Mouse (Mus musculus) heart, embryonic 16.5 days (tissue): ENCODE data around the gene Irf2bp2. TPM values are rescaled to one million over a fixed set of nuclear protein-coding genes. Genes with fewer than 3 reads are reported as not detected.

Experiments used
- ATAC-seq: fragments of 200-750 bp; cut with Nextera tagmentation; replicated peaks from 2 replicates; pipeline ENCODE4 v1.8.0; 2017; ENCODE audit warnings: moderate number of reproducible peaks; ENCODE audit not compliant: insufficient read depth, low FRiP score; ENCODE audit errors: extremely low read depth
- H3K27ac ChIP-seq: fragments of 300-500 bp; sonication (generic); 2 replicates; pipeline ENCODE4 v1.5.1; 2014; ENCODE audit warnings: mild to moderate bottlenecking, low read length, control low read depth, moderate library complexity
- H3K27me3 ChIP-seq: fragments of 300-500 bp; sonication (generic); 2 replicates; pipeline ENCODE4 v1.6.1; 2014; ENCODE audit warnings: low read length, mixed read lengths; ENCODE audit not compliant: control insufficient read depth, insufficient read depth
- H3K36me3 ChIP-seq: fragments of 300-500 bp; sonication (generic); 2 replicates; pipeline ENCODE4 v1.6.1; 2014; ENCODE audit not compliant: control insufficient read depth, insufficient read depth
- H3K4me1 ChIP-seq: fragments of 300-500 bp; sonication (generic); 2 replicates; pipeline ENCODE4 v1.6.1; 2014; ENCODE audit warnings: low read length, mixed read lengths; ENCODE audit not compliant: control insufficient read depth, insufficient read depth
- H3K4me2 ChIP-seq: fragments of 300-500 bp; sonication (generic); 2 replicates; pipeline ENCODE4 v1.6.1; 2014; ENCODE audit warnings: low read depth, mild to moderate bottlenecking, control low read depth, low read length
- H3K4me3 ChIP-seq: fragments of 300-500 bp; sonication (generic); 2 replicates; pipeline ENCODE4 v1.5.1; 2014; ENCODE audit warnings: mild to moderate bottlenecking, control low read depth, low read length
- H3K9ac ChIP-seq: fragments of 300-500 bp; sonication (generic); 2 replicates; pipeline ENCODE4 v1.6.1; 2014; ENCODE audit warnings: low read length, control low read depth
- H3K9me3 ChIP-seq: fragments of 300-500 bp; sonication (generic); replicated peaks from 2 replicates; pipeline ENCODE4 v1.6.1; 2016; ENCODE audit warnings: low read length; ENCODE audit not compliant: control insufficient read depth
- WGBS: fragments of 180-500 bp; shearing (Covaris S2); extraction: QIAGEN DNeasy Blood & Tissue Kit; methylation state at CpG from one replicate; pipeline ENCODE4 v1.1.7; 2014; 5-methylcytosine and 5-hydroxymethylcytosine counted together
- polyA plus RNA-seq: library from polyadenylated mRNA; unstranded; fragments of >200 nt; fragmentation: Nextera tagmentation; extraction: Ambion mirVana; gene quantifications from 2 replicates; pipeline ENCODE4 v1.2.1, GENCODE M21; 2015

The Irf2bp2 gene
- polyA plus RNA-seq, 1 experiment from 2014 or later: 9.1 TPM

DNA sequence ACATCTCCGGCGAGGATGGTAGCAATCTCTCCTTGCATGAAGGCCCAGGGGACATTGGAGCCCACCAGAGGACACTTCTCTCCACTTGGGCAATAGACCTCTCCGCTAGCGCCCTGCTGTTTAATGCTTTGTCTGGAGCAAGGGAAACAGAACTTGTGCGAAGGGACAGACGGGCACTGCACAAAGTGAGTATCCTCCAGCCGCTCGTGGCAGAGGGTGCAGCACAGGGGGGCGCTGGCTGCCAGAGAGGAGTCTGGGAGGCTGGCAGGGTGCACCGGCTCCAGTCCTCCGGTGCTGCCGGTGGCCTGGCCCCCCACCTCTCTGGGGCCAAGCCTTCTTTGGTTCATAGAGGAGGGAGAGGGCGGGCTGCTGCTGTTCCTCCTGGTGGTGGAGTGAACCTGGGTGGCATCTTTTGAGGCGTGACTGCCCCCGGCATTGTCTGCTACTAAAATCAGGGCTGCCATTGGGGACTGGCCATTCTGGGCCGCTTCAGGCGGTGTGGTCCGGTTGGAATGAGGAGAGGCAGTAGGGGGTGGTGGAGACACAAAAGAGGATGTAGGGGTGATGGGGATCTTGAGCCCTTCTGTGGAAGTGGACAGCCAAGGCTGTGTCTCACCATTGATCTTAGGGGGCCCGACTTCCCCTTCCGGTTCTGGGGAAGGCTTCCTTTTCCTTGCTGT is 2.5 kb downstream of the Irf2bp2 start:
- Histone ChIP-seq H3K4me3 (peak overlapping the region; percentile 100), H3K9me3 (no peaks in the 10 kb centered on the region), H3K9ac (peak overlapping the region; percentile 100), H3K36me3 (peaks cover 23% of the 10 kb centered on the region), H3K4me1 (peaks cover 19% of the 10 kb centered on the region), H3K4me2 (peak overlapping the region; percentile 86), H3K27ac (peak overlapping the region; percentile 99), H3K27me3 (no peaks in the 10 kb centered on the region)
- WGBS: 1% methylated on average over 20 of the region's 20 CpGs
- ATAC-seq: no peak

DNA sequence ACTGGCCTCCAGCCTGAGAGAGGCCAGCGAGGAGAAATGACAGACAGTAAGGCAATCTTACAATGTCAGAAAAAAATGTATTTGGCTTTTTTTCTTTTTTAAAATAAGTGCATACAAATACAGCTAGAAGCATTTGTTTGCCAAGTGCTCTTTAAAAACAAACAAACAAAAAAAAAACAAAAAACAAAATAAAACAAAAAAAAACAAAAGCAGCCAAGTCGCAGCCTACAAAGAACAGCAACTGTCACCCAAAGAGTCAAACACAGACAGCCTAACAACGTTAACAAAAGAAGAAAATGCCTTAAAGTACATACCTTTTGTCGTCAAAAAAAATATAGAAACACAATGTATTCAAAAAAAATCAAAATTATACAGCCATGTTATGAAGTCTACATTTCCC is 3.2 kb downstream of the Irf2bp2 start:
- WGBS: 9% methylated on average over 4 of the region's 4 CpGs

DNA sequence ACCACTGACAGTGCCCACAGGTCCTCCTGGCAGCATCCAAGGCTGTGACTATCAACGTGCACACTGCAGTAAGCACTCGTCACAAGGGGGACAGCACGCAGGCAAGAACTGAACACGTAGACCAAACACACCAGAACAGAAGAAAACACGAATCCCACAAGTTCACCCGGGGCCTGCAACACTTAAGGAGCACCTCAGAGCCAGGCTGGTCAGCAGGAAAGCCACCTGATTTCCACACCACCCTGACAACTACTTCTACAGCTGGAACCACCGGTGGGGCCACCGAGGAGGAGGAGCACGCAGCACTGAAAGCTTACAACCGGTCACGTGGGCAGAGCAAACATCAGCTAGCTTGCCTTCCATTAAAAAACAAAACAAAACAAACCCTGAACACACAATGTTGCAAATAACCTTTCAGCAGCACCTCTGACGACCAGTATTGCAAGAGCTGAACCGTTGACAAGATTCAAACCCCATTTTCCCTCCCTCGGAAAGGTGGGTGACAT is 3.7 kb downstream of the Irf2bp2 start:
- WGBS: under 1% methylated on average over 14 of the region's 14 CpGs
- H3K27ac ChIP-seq: peak overlapping the region; percentile 99
- H3K36me3 ChIP-seq: peaks cover 25% of the 10 kb centered on the region
- H3K4me3 ChIP-seq: peak overlapping the region; percentile 100
- no peaks in the 10 kb centered on the region for H3K9me3 ChIP-seq
- H3K9ac ChIP-seq: peak overlapping the region; percentile 100
- ATAC-seq: no peak
- H3K27me3 ChIP-seq: no peaks in the 10 kb centered on the region
- H3K4me1 ChIP-seq: peaks cover 26% of the 10 kb centered on the region
- H3K4me2 ChIP-seq: peak overlapping the region; percentile 86

More for the DNA sequence above, 3.2 kb downstream of the Irf2bp2 start:
- Histone ChIP-seq H3K9ac (peak overlapping the region; percentile 100), H3K9me3 (no peaks in the 10 kb centered on the region), H3K27ac (peak overlapping the region; percentile 99), H3K4me2 (peak overlapping the region; percentile 86), H3K36me3 (peaks cover 25% of the 10 kb centered on the region), H3K27me3 (no peaks in the 10 kb centered on the region), H3K4me3 (peak overlapping the region; percentile 100), H3K4me1 (peaks cover 25% of the 10 kb centered on the region)
- no peak for ATAC-seq

DNA sequence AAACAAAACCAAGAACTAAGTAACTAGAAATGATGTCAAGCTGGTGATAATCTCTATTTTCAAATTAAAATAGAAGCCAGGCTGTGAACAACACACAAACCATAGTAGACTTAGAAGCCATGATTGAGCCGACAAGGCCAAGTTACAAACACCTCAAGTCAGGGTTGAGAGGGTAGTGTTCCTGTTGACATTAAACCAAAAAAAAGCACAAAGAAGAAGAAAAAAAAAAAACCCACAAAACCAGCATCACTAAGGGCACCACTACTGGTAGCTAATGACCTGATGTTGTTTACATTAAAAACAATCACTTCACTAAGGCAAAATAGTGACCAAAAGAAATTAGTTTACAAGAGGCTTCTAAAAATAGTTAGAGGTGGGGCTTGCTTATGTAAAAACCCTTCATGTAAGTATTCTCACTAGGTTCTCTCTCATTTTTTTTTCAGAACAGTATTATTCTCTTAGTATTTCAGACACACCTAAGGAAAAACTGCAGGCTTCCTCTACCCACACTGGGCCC is 4.2 kb downstream of the Irf2bp2 start:
- H3K4me3 ChIP-seq: peak overlapping the region; percentile 100
- WGBS: 5% methylated on average over 1 of the region's 1 CpGs
- no peaks in the 10 kb centered on the region for H3K9me3 ChIP-seq
- no peaks in the 10 kb centered on the region for H3K27me3 ChIP-seq
- peak overlapping the region; percentile 99 for H3K27ac ChIP-seq
- H3K9ac ChIP-seq: peak overlapping the region; percentile 100
- H3K4me1 ChIP-seq: peaks cover 28% of the 10 kb centered on the region
- peaks cover 25% of the 10 kb centered on the region for H3K36me3 ChIP-seq
- peak overlapping the region; percentile 86 for H3K4me2 ChIP-seq
- no peak for ATAC-seq

DNA sequence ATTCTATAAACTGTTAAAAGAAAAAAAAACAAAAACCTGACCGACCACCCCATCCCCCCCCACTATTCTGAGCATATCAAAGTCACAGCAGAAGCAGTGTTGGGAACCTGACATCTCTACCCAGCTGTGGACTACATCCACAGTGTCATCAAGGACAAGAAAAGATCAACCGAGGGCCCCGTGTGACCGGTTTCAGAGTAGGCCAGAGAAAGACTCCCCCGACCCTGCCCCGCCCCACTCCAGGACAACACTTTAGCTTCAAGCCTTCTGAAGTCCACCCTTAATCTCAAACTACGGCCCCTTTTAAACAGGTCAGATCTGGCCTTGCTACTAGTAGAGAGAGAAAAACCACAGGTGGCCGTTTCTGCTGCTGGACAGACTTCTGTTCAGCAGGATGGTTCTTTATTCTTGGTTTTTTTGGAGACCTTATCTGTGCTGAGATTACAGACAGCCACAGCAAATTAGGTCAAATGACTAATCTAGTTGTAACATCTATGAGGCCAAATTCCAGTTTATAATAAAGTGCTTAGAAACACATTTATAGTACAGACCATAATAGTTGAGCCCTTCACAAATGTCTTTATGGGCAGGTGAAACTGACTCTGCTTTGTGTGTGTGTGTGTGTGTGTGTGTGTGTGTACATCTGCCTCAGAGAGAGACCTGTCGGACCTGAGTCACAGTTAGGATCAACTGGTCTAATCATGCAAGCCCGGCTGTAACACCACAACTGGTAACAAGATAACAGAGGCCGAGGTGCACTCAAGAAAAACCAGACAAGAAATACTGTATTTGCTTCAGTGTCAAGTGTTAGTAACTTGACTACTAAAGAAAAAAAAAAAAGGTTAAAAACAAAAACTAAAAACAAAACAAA is 4.9 kb downstream of the Irf2bp2 start:
- 4% methylated on average over 11 of the region's 11 CpGs for WGBS
- no peaks in the 10 kb centered on the region for H3K9me3 ChIP-seq
- peaks cover 25% of the 10 kb centered on the region for H3K36me3 ChIP-seq
- H3K27ac ChIP-seq: peak overlapping the region; percentile 99
- peak overlapping the region; percentile 100 for H3K9ac ChIP-seq
- peak overlapping the region; percentile 100 for H3K4me3 ChIP-seq
- H3K27me3 ChIP-seq: no peaks in the 10 kb centered on the region
- no peak for ATAC-seq
- H3K4me1 ChIP-seq: peaks cover 28% of the 10 kb centered on the region
- peak overlapping the region; percentile 86 for H3K4me2 ChIP-seq

DNA sequence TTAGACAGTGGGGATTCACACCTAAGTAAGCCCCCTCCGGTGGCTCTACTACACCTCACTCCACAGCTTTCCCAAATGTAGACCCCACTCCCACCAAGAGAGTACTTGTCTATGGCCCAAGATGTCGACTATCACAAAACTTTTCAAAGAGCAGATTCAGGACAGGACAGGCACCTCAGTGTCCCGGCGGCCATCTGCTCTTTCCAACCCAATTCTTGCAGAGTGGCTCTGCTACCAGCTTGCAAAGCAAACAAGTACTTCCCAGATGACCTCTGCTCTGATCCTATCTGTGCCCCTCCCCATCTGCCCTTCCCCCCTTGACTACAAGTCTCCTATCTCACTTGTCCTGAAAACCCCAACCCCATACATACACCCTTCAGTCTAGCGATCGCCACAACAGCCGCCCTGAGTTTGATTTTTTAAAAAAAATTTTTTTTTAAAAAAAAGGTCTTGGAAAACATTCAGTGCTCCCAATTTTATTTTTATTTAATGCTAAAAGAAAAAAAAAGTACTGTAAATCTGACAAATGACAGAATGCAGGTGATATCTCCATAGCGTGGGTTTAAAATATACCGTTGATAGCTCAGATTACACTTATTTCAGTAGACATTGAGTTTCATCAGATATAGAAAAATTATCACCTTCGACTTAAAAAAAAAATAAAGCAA is 5.8 kb downstream of the Irf2bp2 start:
- H3K9ac ChIP-seq: peak overlapping the region; percentile 100
- 17% methylated on average over 10 of the region's 10 CpGs for WGBS
- peak overlapping the region; percentile 100 for H3K4me3 ChIP-seq
- peaks cover 25% of the 10 kb centered on the region for H3K36me3 ChIP-seq
- peaks cover 32% of the 10 kb centered on the region for H3K4me1 ChIP-seq
- ATAC-seq: no peak
- peak overlapping the region; percentile 99 for H3K27ac ChIP-seq
- no peaks in the 10 kb centered on the region for H3K27me3 ChIP-seq
- no peaks in the 10 kb centered on the region for H3K9me3 ChIP-seq
- peak overlapping the region; percentile 86 for H3K4me2 ChIP-seq

DNA sequence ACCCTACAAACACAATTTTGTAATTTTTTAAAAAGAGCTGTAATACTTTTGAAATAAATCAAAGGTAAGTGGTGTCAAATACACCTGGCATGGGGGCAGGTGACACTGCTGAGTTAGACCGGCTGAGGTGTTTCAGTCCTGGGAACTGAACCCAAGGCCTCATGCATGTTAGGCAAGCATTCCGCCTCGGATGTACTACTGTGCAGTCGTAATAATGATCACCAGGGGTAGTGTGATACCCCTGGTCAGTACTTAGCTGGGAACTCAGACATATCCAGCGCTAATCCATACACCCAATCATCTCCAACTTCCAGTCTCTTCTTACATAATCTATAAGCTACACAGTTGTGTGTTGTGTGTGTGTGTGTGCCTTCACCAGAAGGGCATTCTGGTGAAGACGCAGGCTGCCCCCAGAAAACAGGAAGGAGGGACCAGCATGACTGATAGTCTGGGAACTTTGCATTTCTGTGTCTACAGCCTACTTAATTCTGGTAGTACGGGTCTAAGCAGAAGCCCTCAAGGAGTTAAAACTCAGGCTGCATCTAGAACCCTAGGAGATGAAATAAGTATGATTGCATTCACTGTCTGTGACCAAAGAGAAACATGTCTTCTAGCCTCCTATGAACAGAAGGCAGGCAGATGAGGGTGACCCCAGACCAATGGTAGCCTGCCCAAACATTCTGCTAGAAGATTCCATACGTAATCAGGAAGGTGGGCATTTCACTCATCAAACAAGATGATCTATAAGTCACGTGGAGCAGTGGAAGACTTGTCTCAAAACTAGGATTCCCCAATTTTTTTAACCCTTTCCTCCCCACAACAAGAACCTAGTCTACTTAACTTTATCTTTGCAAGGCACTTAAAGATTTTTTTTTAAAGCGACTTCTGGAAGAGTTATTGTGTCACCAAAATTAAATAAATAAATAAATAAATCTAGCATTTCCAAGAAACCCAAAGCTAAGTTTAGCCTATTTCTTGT is 6.9 kb downstream of the Irf2bp2 start:
- Histone ChIP-seq H3K4me1 (peaks cover 36% of the 10 kb centered on the region), H3K27me3 (no peaks in the 10 kb centered on the region), H3K9me3 (no peaks in the 10 kb centered on the region), H3K9ac (peak overlapping the region; percentile 66), H3K4me3 (peak overlapping the region; percentile 100), H3K27ac (peak overlapping the region; percentile 73), H3K4me2 (peak overlapping the region; percentile 86), H3K36me3 (peaks cover 20% of the 10 kb centered on the region; the same call in 1 of the 2 replicates)
- WGBS: 55% methylated on average over 10 of the region's 10 CpGs
- no peak for ATAC-seq

DNA sequence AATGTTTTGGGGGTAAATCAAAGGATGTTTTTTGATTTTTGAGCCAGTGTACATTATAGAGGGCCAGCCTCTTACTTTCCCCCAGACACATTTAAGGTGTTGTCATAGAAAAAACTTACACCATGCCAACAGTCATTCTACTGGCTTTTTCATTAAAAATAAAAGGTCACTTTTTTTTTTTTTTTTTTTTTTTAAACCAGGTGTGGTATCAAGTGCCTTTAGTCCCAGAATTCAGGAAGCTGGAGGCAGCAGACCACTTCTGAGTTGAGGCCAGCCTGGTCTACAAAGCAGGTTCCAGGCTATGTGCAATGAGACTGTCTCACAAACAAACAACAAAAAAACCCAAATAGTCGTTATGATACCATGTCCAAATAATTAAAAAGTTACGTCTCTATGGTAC is 7.7 kb downstream of the Irf2bp2 start:
- no peak for ATAC-seq
- Histone ChIP-seq H3K27ac (peak overlapping the region; percentile 96), H3K36me3 (peaks cover 14% of the 10 kb centered on the region; the same call in 1 of the 2 replicates), H3K9ac (peak overlapping the region; percentile 33), H3K9me3 (no peaks in the 10 kb centered on the region), H3K27me3 (no peaks in the 10 kb centered on the region), H3K4me3 (no peak overlapping the region), H3K4me1 (peaks cover 36% of the 10 kb centered on the region), H3K4me2 (0 out of 2 replicates have a peak overlapping the region, but pooled peaks have one; percentile 12)
- 72% methylated on average over 2 of the region's 2 CpGs for WGBS
